Mouse (Mus musculus) urinary bladder, postnatal 14 days (tissue): ENCODE data around the gene Abcd1.
"Not testable (repeated sequence)": the region's sequence is repeated elsewhere in the genome, so short reads cannot be mapped to it uniquely, and the experiment has no call there.

ENCODE experiments used
- DNase-seq: peaks from one replicate; pipeline ENCODE4 v3.0.0; 2021; ENCODE audit warnings: low spot score

The Abcd1 gene

DNA sequence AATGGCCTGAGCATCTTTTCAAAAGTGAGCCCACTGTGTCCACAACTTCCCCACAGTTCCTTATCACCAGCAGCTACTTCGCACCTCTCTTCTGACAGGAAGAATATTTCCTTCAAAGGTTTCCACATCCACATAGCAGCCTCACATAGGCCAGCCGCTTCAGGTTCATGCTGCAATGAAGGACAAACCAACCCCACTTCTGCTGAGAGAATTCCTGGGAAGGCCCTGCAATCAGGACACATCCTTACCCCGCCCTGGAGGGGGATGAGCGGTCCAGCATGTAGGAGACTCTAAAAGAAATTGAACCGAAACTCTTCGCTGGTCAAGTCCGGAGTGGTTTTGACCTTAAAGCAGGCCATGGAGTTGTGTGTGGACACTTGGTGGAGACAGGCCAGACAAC lies 23.4 kb downstream of the Abcd1 start:
- DNase-seq: not testable (repeated sequence)

DNA sequence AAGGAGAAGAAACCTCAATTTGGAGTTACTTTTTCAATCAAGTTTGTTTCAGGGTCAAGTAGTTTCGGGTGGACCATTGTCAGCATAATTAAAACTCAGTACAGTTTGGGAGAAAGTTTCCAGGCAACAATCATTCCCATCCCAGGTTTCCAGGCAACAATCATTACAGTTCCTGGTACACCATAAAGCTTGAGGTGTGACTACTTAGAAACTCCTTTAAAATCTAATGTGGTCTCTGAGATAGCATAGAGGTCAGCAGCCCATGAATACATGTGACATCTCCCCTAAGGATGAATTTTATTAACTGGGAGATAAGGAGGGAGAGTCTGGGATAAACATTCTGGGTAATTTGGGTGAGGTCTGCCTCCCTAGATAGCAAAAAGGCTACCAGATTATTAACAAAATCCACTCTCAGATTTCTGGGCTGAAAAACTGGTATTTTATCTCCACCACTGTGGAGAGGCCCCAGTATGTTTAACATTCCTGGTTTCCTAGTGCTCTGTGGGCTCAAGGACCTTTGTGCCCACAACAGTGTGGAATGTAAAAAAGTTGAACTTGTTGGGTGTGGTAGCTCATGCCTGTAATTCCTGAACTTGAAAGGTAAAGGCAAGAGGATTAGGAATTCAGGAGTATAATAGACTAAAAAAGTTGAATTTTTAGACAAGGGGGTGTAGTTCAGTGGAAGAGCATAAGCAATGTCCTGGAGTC lies 28.5 kb downstream of the Abcd1 start:
- DNase-seq: no peak

DNA sequence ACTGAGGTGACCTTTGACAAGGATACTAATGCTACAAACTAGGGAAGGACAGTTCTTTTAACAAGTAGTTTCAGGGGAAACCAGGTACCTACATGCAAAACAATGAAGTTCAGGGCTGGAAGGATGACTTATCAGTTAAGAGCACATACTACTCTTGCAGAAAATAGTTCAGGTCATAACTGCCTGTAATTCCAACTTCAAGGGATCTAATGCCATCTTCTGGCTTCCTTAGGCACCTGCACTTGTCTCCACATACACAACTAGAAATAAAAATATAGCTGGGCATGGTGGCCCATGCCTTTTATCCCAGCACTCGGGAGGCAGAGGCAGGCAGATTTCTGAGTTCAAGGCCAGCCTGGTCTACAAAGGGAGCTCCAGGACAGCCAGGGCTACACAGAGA lies 32.6 kb downstream of the Abcd1 start:
- DNase-seq: no peak

DNA sequence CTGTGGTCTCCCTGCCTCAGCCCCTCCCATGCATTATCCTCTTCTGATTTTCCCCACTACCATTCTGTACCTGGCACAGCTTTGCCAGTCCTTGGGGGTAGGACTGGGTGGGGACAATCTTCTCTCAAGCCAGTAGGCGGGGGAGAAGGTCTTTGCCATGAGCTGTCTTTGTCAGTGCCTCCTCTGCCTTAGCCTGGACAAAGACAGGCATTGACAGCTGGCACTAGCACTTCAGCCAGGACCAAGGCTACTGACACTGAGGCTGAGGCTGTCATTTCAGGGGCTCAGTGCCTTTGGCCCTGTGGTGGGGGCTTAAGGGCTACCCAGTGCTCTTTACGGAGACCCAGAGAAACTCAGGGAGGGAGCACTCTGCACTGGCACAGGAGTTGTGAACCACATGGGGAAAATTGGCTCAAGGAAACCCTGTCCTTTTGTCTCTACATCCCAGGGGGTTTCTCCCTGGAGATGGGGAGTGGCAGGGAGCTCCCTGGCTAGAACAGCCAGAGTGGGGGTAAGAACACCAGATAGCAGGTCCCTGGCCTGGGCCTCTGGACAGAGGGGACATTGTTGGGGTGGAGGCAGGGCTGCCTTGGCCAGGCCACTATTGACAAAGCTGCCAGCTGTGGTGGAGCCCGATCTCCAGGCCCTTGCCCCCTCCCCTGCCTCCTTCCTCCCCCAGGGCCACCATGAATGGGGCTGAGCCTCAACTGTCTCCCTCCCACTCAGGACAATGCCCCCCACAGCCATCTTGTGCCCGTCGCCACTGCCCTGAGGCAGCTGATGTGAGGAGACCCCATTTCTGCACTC lies 40.1 kb downstream of the Abcd1 start, which contains the start of gene Plxnb3:
TSS of gene Plxnb3 (plus strand) at position 757 of the 807 bp plus-strand sequence.
- no peak for DNase-seq

DNA sequence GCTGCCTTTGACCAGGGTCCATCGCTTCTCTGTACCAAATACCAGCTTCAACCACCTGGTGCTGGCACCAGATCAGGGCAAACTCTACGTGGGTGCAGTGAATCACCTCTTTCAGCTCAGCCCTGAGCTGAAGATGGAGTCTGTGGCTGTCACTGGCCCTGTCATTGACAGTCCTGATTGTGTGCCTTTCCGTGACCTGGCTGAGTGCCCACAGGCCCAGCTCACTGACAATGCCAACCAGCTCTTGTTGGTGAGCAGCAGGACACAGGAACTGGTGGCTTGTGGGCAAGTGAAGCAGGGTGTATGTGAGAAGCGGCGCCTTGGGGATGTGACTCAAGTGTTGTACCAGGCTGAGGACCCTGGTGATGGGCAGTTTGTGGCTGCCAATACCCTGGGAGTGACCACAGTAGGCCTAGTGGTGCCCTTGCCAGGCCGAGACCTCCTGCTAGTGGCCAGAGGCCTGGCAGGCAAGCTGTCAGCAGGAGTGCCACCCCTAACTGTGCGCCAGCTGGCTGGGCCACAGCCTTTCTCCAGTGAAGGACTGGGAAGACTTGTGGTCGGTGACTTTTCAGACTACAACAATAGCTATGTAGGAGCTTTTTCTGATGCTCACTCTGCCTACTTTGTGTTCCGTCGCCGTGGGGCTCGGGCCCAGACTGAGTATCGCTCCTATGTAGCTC lies 42.4 kb downstream of the Abcd1 start:
- no peak for DNase-seq

DNA sequence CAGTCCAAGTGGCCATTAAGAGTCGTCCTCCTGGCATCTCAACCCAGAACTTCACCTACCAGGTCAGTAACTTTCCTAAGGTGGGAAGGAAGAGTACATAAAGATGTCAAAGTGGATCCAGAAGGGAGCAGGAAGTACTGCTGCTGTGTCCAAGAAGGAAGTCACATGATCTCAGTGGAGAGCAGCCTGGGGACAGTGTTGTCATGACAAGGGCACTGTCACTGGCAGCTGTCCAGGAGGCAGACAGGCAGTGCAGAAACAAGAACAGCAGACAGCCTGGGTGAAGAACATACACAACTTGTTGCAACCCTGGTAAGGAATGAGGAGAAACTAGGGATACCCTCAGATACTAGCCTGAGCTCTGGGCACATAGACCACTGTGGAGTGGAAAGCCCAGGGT lies 48.9 kb downstream of the Abcd1 start:
- DNase-seq: peak; percentile 43

DNA sequence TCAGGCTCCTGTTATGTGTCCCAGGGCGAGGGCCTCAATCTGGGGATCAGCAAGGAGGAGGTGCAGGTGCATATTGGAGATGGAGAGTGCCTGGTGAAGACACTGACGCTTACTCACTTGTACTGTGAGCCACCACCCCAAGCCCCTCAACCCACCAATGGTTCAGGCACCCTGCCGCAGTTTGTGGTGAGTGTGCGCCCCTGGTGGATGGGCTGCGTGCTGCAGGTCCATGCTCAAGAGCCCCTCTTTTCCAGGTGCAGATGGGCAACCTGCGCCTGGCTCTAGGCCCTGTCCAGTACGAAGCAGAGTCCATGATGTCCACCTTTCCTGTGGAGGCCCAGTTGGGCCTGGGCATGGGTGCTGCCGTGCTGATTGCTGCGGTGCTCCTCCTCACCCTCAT lies 50.9 kb downstream of the Abcd1 start:
- no peak for DNase-seq

DNA sequence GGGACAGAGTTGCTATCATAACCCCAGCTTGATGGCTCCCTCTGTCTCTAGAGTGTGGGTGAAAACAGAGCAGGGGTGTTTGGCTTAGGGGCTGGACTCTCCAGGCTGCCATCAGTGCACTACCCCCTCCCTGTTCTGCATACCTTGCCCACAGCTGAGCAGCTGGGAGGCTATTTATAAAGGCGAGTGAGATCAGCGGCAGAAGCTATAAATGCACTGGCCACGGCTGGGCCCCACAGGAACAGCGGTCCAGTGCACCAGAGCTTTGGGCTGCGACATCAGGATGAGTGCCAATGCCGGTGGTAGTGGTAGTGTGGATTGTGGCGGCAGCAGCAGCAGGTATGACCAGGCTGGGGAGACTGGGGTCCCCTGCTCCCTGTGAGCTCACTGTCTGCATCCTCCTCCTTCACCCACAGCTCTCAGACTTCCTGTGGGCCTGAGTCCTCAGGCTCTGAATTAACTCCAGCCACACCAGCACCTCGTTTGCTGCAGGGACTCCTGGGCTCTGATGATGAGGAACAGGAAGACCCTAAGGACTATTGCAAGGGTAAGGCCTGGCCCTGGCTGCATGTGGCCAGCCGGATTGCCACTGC lies 57.9 kb downstream of the Abcd1 start, which contains the start of gene Srpk3:
TSS of gene Srpk3 (plus strand) at position 238 of the 593 bp plus-strand sequence.
- DNase-seq: no peak

DNA sequence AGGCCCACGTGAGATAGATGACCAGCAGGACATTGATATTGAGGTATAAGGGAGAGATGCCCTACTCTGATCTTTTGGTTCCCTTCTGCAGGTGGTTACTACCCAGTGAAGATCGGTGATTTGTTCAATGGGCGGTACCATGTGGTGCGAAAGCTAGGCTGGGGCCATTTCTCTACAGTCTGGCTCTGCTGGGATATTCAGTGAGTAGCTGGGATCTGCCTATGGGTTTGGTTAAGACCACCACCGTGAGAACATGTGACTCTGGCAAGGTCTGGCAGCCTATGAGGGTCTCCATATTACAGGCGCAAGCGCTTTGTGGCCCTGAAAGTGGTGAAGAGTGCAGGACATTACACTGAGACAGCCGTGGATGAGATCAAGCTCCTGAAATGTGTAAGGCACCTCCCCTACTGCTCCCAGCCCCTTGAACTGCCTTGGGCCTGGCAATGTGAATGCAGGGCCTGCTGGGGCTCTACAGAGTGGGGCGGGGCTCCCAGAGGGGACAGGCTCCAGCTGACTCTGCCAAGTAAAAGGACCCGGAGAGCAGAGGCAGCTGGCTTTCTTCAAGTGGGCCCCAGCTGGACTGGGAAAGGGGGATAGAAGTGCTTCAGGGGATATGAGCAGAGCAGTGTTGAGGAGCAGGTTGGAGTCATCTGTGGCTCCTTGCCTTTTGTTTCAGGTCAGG lies 58.5 kb downstream of the Abcd1 start:
- DNase-seq: no peak

DNA sequence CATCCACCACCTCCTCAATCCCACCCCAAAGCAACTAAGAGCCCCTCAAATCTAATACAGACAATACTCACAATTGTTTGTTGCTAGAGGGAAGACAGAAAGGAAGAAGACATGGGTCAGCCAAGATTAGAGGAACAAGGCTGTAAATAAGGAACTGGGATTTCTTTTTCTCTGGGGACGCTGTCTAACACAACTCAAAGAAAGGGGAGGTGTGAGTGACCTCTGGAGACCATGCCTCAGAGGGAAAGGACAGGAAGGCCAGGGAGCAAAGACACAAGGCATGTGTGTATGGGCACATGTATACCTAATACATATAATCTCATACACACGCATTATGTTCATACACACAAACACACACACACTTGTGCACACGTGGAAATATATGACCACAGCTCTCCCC lies 65.8 kb downstream of the Abcd1 start:
- DNase-seq: no peak

DNA sequence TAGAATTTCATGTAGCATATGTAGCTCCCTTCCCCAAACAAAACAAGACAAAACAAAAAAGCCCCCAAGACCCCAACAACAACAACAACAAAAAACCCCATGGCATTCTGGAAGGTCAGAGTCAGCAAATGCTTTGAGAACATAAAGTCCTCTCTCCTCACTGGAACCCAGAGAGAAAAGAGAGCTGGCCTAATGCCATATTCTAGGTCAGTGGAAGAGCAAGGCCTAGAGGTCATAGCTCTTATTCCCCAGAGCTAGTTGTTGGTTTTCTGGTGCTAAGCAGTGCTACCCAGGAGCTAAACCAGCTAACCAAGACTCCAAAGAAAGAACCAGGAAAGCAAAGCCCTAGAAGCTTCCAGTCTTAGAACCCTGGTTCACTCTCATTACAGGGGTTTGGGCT lies 69.3 kb downstream of the Abcd1 start:
- no peak for DNase-seq

DNA sequence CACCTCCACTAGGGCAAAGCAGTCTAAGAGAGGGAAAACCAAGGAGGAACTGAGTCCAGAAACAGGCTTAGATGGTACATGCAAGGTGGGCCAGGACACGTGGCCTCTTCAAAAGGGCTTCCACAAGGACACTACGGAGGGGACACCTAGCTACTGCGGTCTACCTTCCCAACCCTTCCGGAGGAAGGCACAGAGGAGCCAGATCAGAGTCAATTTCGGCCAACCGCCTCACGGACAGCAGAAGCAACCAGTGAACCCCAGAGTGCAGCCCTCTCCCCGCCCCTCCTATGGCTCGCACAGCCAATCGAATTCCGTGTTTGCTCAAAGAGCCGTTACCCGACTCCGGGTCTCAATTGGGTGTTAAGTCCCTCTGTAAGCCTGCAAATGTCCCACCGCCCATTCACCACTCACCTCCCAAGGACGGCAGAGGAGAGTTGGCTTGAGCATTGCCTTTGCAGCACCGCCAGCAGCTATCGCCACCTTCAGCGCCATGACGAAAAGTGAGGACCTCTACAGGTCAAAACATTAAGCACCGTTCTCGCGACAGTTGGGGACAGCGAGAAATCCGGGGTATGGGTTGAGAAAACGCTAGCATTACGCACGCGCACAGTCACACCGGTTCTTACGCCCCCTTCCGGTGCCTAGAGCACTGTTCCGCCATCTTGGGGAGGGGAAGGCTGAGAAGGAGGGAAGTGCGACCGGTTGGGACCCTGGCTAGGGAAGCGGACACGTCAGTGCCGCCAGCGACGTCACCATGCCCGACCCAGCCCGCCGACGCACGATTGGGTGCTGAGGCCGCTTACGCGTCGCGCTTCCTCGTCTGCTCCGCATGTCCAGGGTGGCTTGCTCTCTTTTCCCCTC lies 70.2 kb downstream of the Abcd1 start, which contains the start of the genes Idh3g and Ssr4:
TSS of gene Idh3g (minus strand) at position 534 of the 861 bp plus-strand sequence.
TSS of gene Ssr4 (plus strand) at position 665 of the 861 bp plus-strand sequence.
- DNase-seq: peak; percentile 92

DNA sequence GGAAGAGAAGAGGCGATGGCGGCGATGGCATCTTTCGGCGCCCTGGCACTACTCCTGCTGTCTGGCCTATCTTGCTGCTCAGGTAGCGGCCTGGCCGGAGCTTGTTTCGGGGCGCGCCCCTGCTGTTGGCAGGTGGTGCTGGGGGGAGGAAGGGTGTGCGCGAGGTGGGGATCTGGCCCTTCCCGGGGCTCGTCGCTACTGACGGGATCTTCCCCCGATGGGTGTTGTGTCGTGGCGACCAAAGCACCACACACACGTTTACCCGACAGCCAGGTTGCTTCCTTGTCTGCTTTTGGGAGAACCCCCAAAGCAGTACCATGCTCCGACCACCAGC lies 70.8 kb downstream of the Abcd1 start:
- no peak for DNase-seq
